Mouse (Mus musculus): ENCODE results near the gene Samd15.

The Samd15 gene

GRCm38 (mm10) chr12:87230379-87230895 is 30.9 kb downstream of the Samd15 start:
- DNase-seq (ENCODE audit: low spot score): no peak

DNA sequence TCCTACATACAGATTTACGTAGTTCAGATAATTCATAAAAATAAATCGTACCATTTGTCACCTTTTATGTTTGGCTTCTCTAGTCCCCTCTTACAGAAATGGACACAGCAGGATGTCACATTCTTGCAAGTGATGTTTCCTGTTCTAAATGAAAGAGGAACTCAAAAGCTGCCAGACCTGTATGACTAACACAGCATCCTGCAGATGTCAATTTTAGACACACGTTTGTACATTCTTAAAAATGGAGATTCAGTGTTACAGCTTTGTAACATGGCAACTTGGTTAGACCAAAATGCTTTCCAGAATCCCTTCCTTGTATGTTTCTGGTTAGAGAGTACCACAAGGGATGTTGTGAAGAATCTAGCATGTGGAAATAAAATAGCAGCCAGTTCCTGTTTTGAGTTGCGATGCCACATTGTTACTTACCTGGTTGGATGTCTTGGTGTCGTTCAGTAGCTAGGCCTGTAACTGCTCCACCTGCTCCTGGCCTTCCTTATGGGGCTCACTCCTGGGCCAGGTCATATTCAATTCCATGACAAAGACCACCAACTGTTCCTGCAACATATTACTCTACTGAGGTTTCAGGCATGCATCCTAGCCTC is 37.5 kb downstream of the Samd15 start:
- DNase-seq (ENCODE audit: low spot score): no peak

DNA sequence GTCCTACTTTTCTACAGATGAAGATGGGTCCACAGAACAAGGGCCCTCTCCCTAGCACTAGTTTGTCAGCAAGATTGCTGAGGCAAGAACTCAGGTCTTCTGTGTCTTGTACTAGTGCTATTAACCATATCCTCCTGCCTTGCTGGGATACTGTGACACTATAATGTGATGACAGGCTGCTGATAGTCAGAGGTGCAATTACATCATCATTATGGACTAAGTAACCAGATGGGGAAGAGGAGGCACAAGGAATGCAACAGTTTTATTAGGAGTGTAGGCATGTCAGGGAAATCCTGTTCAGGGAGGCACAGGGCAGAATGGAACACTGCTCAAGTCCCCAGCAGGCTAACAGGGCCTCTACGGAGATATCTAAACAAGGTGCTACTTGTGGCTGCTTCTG is 39.1 kb downstream of the Samd15 start, which contains the start of gene Noxred1:
TSS of gene Noxred1 (minus strand) at position 101 of the 400 bp plus-strand sequence.
- no peak for DNase-seq (ENCODE audit: low spot score)

GRCm38 (mm10) chr12:87250161-87250560 is 50.6 kb downstream of the Samd15 start:
- no peak for DNase-seq (ENCODE audit: low spot score)

DNA sequence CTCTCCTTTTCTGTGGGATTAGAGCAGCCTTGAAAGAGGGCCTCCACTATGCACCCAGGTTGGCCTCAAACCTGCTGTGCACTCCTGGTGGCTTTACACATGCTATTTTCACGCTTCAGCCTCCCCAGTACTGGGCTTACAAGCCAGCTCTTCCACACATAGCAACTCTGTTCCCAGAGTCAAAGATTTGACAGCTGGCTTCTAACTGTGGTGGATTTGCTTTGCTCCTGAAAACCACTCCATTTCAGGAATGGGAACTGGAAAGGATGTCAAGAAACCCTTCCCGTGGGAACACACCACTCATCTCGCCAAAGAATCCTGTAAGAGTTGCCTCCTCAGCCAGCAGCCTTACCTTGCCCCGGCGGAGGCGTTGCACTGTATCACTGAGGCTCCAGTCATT is 54.4 kb downstream of the Samd15 start:
- DNase-seq (ENCODE audit: low spot score): no peak

- no peak for DNase-seq (ENCODE audit: low spot score)
Observed at GRCm38 (mm10) chr12:87256629-87257028, 57.1 kb downstream of the Samd15 start.

DNA sequence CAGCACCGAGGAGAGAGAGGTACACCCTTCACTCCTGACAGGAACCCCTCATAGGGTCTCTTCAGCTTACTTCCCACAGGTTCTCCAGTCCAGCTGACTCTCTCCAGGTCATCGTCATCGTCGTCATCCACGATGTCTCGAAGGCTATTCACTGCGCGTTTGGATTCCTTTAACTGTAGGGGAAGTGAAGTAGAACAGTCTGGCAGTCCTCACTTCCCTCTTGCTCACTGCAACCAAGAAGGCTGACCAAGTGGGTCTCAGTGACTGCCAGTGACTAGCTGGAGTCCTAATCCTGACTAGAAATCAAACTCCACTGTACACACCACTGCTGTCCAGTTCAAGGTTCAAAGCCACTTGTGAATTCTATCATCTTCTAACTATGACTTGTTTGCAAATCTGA is 61.0 kb downstream of the Samd15 start:
- DNase-seq (ENCODE audit: low spot score): no peak

Measured in yolk sac, embryonic 10.5 days (tissue).